Mouse (Mus musculus): ENCODE data around the gene Celf1. TPM values are rescaled to one million over a fixed set of nuclear protein-coding genes. Genes with fewer than 3 reads are reported as not detected.

The Celf1 gene
- total and polyA plus RNA-seq, 3 experiments = 29.7 to 69.7 (median 52.8) TPM

- H3K36me3 ChIP-seq (replicated peaks in 1 of 2; ENCODE audit: control insufficient read depth in 1 of 2, insufficient read depth in 1 of 2, low read length in 1 of 2) = peaks cover 78 to 86% of the 10 kb centered on the region in 2 experiments
- H3K4me3 ChIP-seq (replicated peaks in 1 of 3; ENCODE audit: low read depth in 2 of 3, low read length in 2 of 3, poor library complexity in 1 of 3) = no peak overlapping the region
- no peak overlapping the region for H3K9ac ChIP-seq (ENCODE audit: insufficient read depth, low read depth)
- dilution Hi-C loops (cut with MboI; ENCODE audit: extremely low pct_ligation_motif_present, extremely low pct_unique_long_range_greater_than_20kb, low sequenced_read_pairs) (no loop called here), in situ Hi-C loops (cut with MboI; ENCODE audit: low pct_ligation_motif_present, low pct_unique_long_range_greater_than_20kb, low sequenced_read_pairs) (no loop called here)
- no peak overlapping the region for H3K27ac ChIP-seq (ENCODE audit: insufficient read depth, low read depth)
- no peak overlapping the region for H3K4me2 ChIP-seq (ENCODE audit: insufficient read depth, low read depth, poor library complexity, severe bottlenecking)
- no peak for TF ChIP-seq POLR2A (IDR thresholded peaks at IDR 0.05; ENCODE audit: low read depth, low read length)
- no peak for TF ChIP-seq UBTF (IDR thresholded peaks at IDR 0.05; ENCODE audit: low read depth, low read length)
- TF ChIP-seq TBP (conservative IDR thresholded peaks at IDR 0.05; ENCODE audit: low read depth, low read length) = no peak
- no peak for TF ChIP-seq IRF4 (IDR thresholded peaks at IDR 0.05; ENCODE audit: low read depth, low read length)
- TF ChIP-seq HCFC1 (IDR thresholded peaks at IDR 0.05; ENCODE audit: low read depth, low read length) = no peak
- no peak for TF ChIP-seq USF1 (IDR thresholded peaks at IDR 0.05; ENCODE audit: low read depth, low read length)
- TF ChIP-seq E2F4 (IDR thresholded peaks at IDR 0.05; ENCODE audit: insufficient replicate concordance, low read depth, low read length) = no peak
- no peak for TF ChIP-seq NELFE (IDR thresholded peaks at IDR 0.05; ENCODE audit: low read depth, low read length)
- no peak for TF ChIP-seq BHLHE40 (IDR thresholded peaks at IDR 0.05; ENCODE audit: low read depth, low read length)
- TF ChIP-seq PAX5 (IDR thresholded peaks at IDR 0.05; ENCODE audit: low read length) = no peak
- TF ChIP-seq POLR2AphosphoS2 (IDR thresholded peaks at IDR 0.05; ENCODE audit: low read depth, low read length) = no peak
- TF ChIP-seq SMC3 (IDR thresholded peaks at IDR 0.05; ENCODE audit: low read depth, low read length) = no peak
- TF ChIP-seq MAFK (IDR thresholded peaks at IDR 0.05; ENCODE audit: insufficient replicate concordance, low read length) = no peak
- TF ChIP-seq RCOR1 (conservative IDR thresholded peaks at IDR 0.05; ENCODE audit: low read depth, low read length) = no peak
- no peak for TF ChIP-seq MXI1 (IDR thresholded peaks at IDR 0.05; ENCODE audit: low read depth, low read length)
- no peak for TF ChIP-seq KAT2A (IDR thresholded peaks at IDR 0.05; ENCODE audit: insufficient replicate concordance, low read length)
- no peak for TF ChIP-seq NRF1 (IDR thresholded peaks at IDR 0.05; ENCODE audit: low read depth, low read length)
- TF ChIP-seq MEF2A (IDR thresholded peaks at IDR 0.05; ENCODE audit: borderline replicate concordance, low read depth, low read length) = no peak
- H3K4me1 ChIP-seq (ENCODE audit: control insufficient read depth in 1 of 2, insufficient read depth in 2 of 2) = peaks cover 7 to 13% of the 10 kb centered on the region in 2 experiments
- DNase-seq (ENCODE audit: extremely low read depth) = no peak
- peaks cover 13% of the 10 kb centered on the region for H3K79me2 ChIP-seq (replicated peaks; ENCODE audit: control insufficient read depth, extremely low read depth, insufficient read depth, poor library complexity, severe bottlenecking)
- H3K27me3 ChIP-seq (replicated peaks) = no peaks in the 10 kb centered on the region
- no peaks in the 10 kb centered on the region for H3K9me3 ChIP-seq (replicated peaks; ENCODE audit: low read length)
Measured at GRCm38 (mm10) chr2:91058435-91058834, 118.3 kb downstream of the Celf1 start.

DNA sequence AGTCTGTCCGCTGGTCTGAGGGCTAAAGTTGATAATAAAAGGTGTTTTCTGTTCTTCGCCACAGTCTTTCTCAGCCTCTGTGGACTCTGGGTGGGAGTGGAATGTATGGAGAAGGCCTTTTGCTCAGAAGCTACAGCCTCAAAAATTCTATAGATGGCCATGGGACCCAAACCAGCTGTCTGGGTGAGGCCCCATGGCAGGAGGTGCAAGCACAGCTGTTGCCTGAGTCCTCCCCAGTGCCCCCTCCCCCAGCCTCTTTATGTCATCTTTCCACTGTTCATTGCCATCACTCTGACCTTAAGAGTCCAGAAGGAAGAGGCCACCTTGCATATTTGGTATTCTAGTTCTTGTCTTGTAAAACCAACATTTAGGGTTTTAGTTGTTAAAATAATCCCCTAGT is 119.2 kb downstream of the Celf1 start:
- Histone ChIP-seq H3K79me2 (replicated peaks; ENCODE audit: control insufficient read depth, extremely low read depth, insufficient read depth, poor library complexity, severe bottlenecking) (peaks cover 13% of the 10 kb centered on the region), H3K9ac (ENCODE audit: insufficient read depth, low read depth) (no peak overlapping the region), H3K9me3 (replicated peaks; ENCODE audit: low read length) (no peaks in the 10 kb centered on the region), H3K27ac (ENCODE audit: insufficient read depth, low read depth) (no peak overlapping the region), H3K27me3 (replicated peaks) (no peaks in the 10 kb centered on the region), H3K36me3 (replicated peaks in 1 of 2; ENCODE audit: control insufficient read depth in 1 of 2, insufficient read depth in 1 of 2, low read length in 1 of 2) (peaks cover 87 to 95% of the 10 kb centered on the region in 2 experiments), H3K4me3 (replicated peaks in 1 of 3; ENCODE audit: low read depth in 2 of 3, low read length in 2 of 3, poor library complexity in 1 of 3) (no peak overlapping the region), H3K4me1 (ENCODE audit: control insufficient read depth in 1 of 2, insufficient read depth in 2 of 2) (peaks cover 7 to 13% of the 10 kb centered on the region in 2 experiments), H3K4me2 (ENCODE audit: insufficient read depth, low read depth, poor library complexity, severe bottlenecking) (no peak overlapping the region)
- dilution Hi-C loops (cut with MboI; ENCODE audit: extremely low pct_ligation_motif_present, extremely low pct_unique_long_range_greater_than_20kb, low sequenced_read_pairs) (no loop called here), in situ Hi-C loops (cut with MboI; ENCODE audit: low pct_ligation_motif_present, low pct_unique_long_range_greater_than_20kb, low sequenced_read_pairs) (no loop called here)
- no peak for DNase-seq (ENCODE audit: extremely low read depth)
- TF ChIP-seq PAX5 (IDR thresholded peaks at IDR 0.05; ENCODE audit: low read length) = no peak
- TF ChIP-seq POLR2AphosphoS2 (IDR thresholded peaks at IDR 0.05; ENCODE audit: low read depth, low read length) = 0 out of 2 replicates have a peak, but pooled peaks have one; percentile 30
- TF ChIP-seq USF2 (conservative IDR thresholded peaks at IDR 0.05; ENCODE audit: low read depth, low read length) = no peak
- no peak for TF ChIP-seq ZC3H11A (IDR thresholded peaks at IDR 0.05; ENCODE audit: low read depth, low read length)
- no peak for TF ChIP-seq USF1 (IDR thresholded peaks at IDR 0.05; ENCODE audit: low read depth, low read length)
- TF ChIP-seq MEF2A (IDR thresholded peaks at IDR 0.05; ENCODE audit: borderline replicate concordance, low read depth, low read length) = no peak
- TF ChIP-seq E2F4 (IDR thresholded peaks at IDR 0.05; ENCODE audit: insufficient replicate concordance, low read depth, low read length) = no peak
